Mouse (Mus musculus): ENCODE data around the gene Olfr61.
A peak's percentile ranks its signal among the peaks of the same experiment; 100 is the strongest.
"Not testable (repeated sequence)": the region's sequence is repeated elsewhere in the genome, so short reads cannot be mapped to it uniquely, and the experiment has no call there.

Olfr61 gene

DNA sequence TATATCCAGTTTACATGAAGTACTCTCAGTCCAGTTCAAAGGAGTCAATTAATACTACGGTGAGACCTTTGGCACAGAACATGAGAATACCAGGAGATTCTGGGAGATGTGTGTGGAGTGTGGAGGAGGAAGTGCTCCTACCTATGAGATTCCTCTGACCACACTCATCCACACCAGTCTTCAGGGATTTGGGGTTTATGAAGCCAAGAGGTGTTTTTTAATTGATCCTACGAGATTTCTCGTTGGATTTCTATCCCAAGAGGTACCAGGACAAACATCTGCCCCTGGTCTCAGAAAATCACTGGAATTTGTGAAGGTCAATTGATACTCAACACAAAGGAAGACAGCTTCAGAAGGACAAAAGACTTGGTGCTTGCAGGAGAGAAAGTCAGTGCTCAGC lies at the start of gene Olfr61:
Gene Olfr61 (plus strand): TSS at position 301 of the 400 bp plus-strand sequence.
- not testable (repeated sequence) for DNase-seq

- not testable (repeated sequence) for DNase-seq
Observed at GRCm38 (mm10) chr7:140600969-140601368, 27.8 kb upstream of the Olfr61 start, which contains the start of gene Olfr46. TSS of gene Olfr46 (plus strand) at chr7:140601269.

DNA sequence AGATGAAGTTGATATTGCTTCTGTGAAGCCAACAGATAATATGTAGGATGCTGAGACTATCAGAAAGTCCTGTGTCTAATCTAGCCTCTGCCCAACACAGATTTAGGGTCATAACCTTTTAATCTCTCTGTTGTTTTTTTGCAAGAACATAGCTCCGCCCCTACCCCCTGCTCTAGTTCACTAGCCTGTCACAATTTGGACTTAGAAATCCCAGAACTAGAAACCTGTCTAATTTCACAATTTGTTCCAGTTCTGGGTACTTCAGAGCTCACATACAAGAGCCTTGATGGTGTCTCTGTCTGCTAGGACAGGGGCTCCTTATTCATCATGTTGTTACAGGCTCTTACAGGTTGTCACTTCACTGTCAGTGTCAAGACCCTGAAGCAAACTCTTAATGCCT lies 1.8 kb downstream of the Olfr61 start:
- no peak for DNase-seq

- DNase-seq: no peak
Observed at GRCm38 (mm10) chr7:140646152-140646551, 17.4 kb downstream of the Olfr61 start, which contains the start of gene Olfr53. TSS of gene Olfr53 (plus strand) at chr7:140646452.

DNA sequence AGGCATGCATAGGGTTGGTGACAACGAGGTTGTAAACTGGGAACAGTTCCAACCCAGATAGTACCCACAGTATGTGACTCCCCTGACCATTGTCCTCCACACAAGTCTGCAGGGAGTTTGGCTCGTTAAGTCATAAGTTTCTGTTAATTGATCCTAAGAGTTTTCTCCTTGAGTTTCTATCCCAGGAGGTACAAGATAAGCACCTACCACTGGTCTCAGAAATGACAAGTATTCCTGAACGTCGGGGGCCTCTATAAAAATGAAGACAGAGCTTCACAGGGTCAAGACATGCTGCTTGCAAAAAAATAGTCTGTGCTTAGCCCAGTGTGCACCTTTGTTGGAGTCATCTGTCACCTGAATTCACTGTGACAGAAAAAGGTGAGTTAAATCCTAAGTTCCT lies 30.9 kb downstream of the Olfr61 start, which contains the start of gene Olfr539:
Gene Olfr539 (plus strand): TSS at position 301 of the 400 bp plus-strand sequence.
- DNase-seq: no peak

GRCm38 (mm10) chr7:140670693-140671092 lies 41.9 kb downstream of the Olfr61 start:
- DNase-seq: not testable (repeated sequence)

GRCm38 (mm10) chr7:140675863-140676262 lies 47.1 kb downstream of the Olfr61 start:
- peak in 1 of 2 experiments; percentile 2 for DNase-seq

GRCm38 (mm10) chr7:140679591-140679990 lies 50.8 kb downstream of the Olfr61 start:
- not testable (repeated sequence) for DNase-seq

DNA sequence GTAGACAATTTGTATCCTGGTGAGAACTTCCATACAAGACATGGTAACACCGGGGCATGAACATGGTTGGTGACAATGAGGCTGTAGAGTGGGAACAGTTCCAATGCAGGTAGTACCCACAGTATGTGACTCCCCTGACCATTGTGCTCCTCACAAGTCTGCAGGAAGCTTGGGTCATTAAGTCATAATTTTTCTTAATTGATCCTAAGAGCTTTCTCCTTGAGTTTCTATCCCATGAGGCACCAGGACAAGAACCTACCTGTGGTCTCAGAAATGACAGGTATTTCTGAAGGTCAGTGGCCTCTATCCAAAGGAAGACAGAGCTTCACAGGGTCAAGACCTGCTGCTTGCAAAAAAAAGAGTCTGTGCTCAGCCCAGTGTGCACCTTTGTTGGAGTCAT lies 52.9 kb downstream of the Olfr61 start, which contains the start of gene Olfr45:
Gene Olfr45 (plus strand): TSS at position 301 of the 400 bp plus-strand sequence.
- DNase-seq: no peak

Measured in lung, adult 18-20 months (tissue).